Mouse (Mus musculus) hindbrain, embryonic 13.5 days (tissue): Measurements from ENCODE around the gene Npdc1. TPM values are rescaled to one million over a fixed set of nuclear protein-coding genes. Genes with fewer than 3 reads are reported as not detected.

ENCODE experiments used
- ATAC-seq: fragments of 200-750 bp; cut with Nextera tagmentation; 2 replicates; pipeline ENCODE4 v1.8.0; 2017; ENCODE audit warnings: moderate TSS enrichment; ENCODE audit not compliant: low FRiP score
- H3K27ac ChIP-seq: fragments of 300-500 bp; sonication (generic); 2 replicates; pipeline ENCODE4 v1.5.1; 2015; ENCODE audit warnings: inconsistent platforms, mild to moderate bottlenecking, moderate library complexity
- H3K27me3 ChIP-seq: fragments of 300-500 bp; sonication (generic); 2 replicates; pipeline ENCODE4 v1.6.1; 2015; ENCODE audit warnings: mild to moderate bottlenecking, inconsistent platforms
- H3K36me3 ChIP-seq: fragments of 300-500 bp; sonication (generic); 2 replicates; pipeline ENCODE4 v1.6.1; 2015; ENCODE audit warnings: mild to moderate bottlenecking, inconsistent platforms
- H3K4me1 ChIP-seq: fragments of 300-500 bp; sonication (generic); replicated peaks from 2 replicates; pipeline ENCODE4 v1.6.1; 2015; ENCODE audit warnings: inconsistent platforms
- H3K4me2 ChIP-seq: fragments of 300-500 bp; sonication (generic); 2 replicates; pipeline ENCODE4 v1.6.1; 2015; ENCODE audit warnings: inconsistent platforms, mild to moderate bottlenecking, moderate library complexity
- H3K4me3 ChIP-seq: fragments of 300-500 bp; sonication (generic); 2 replicates; pipeline ENCODE4 v1.5.1; 2015; ENCODE audit warnings: mild to moderate bottlenecking, inconsistent platforms
- H3K9ac ChIP-seq: fragments of 300-500 bp; sonication (generic); 2 replicates; pipeline ENCODE4 v1.6.1; 2015; ENCODE audit warnings: mild to moderate bottlenecking, inconsistent platforms
- H3K9me3 ChIP-seq: fragments of 300-500 bp; sonication (generic); 2 replicates; pipeline ENCODE4 v1.6.1; 2016; ENCODE audit warnings: inconsistent platforms
- WGBS: fragments of 180-500 bp; shearing (Covaris S2); methylation state at CpG from one replicate; pipeline ENCODE4 v1.1.7; 2015; 5-methylcytosine and 5-hydroxymethylcytosine counted together
- polyA plus RNA-seq: library from polyadenylated mRNA; unstranded; fragments of >200 nt; fragmentation: Nextera tagmentation; extraction: Ambion mirVana; gene quantifications from 2 replicates; pipeline ENCODE4 v1.2.1, GENCODE M21; 2015

The Npdc1 gene
- polyA plus RNA-seq, 1 experiment from 2014 or later, result 411 TPM

- 52% methylated on average over 27 of the region's 27 CpGs for WGBS
- no peak for ATAC-seq
Observed at GRCm38 (mm10) chr2:25425481-25425880, 26.3 kb downstream of the Npdc1 start.

DNA sequence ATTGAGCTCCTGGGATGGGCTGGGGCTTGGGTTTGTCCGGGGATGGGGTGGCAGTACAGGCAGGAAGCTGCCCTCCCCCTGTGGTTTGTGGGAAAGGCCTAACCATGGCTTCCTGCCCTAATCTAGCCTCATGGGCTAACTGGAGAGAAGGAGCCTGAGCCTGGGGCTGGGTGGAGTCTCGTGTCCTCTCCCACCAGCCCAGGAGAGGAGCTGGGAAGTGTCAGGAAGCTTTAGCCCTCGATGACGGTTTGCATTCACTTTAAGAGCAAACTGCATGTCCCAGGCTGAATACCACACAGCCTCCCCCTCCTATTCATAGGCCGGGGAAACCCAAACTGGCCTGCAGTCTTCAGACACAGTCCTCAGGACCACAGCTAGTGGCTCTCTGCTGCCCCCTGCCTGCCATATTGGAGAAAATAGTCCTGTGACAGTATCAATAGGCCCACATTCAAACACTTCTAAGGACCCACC lies 27.6 kb downstream of the Npdc1 start:
- Histone ChIP-seq H3K27me3 (peaks cover 46% of the 10 kb centered on the region), H3K9me3 (no peaks in the 10 kb centered on the region), H3K4me1 (peaks cover 33% of the 10 kb centered on the region), H3K4me3 (no peak overlapping the region), H3K36me3 (no peaks in the 10 kb centered on the region), H3K9ac (no peak overlapping the region), H3K4me2 (no peak overlapping the region), H3K27ac (no peak overlapping the region; the same call in 1 of the 2 replicates)
- WGBS, result 30% methylated on average over 5 of the region's 5 CpGs
- ATAC-seq, result no peak

More at GRCm38 (mm10) chr2:25425481-25425880, 26.3 kb downstream of the Npdc1 start:
- peaks cover 46% of the 10 kb centered on the region for H3K27me3 ChIP-seq
- H3K4me3 ChIP-seq, result no peak overlapping the region
- H3K27ac ChIP-seq, result no peak overlapping the region
- no peak overlapping the region for H3K4me2 ChIP-seq
- no peaks in the 10 kb centered on the region for H3K36me3 ChIP-seq
- no peak overlapping the region for H3K9ac ChIP-seq
- peaks cover 21% of the 10 kb centered on the region for H3K4me1 ChIP-seq
- H3K9me3 ChIP-seq, result no peaks in the 10 kb centered on the region

GRCm38 (mm10) chr2:25427256-25427655 lies 28.1 kb downstream of the Npdc1 start:
- WGBS, result 91% methylated on average over 5 of the region's 5 CpGs
- Histone ChIP-seq H3K27ac (no peak overlapping the region; the same call in 1 of the 2 replicates), H3K36me3 (no peaks in the 10 kb centered on the region), H3K9me3 (no peaks in the 10 kb centered on the region), H3K4me2 (no peak overlapping the region), H3K4me3 (no peak overlapping the region), H3K4me1 (peaks cover 38% of the 10 kb centered on the region), H3K9ac (no peak overlapping the region), H3K27me3 (peaks cover 46% of the 10 kb centered on the region)
- ATAC-seq, result no peak

- Histone ChIP-seq H3K36me3 (peaks cover 9% of the 10 kb centered on the region), H3K27ac (peak within 1 kb of the TSS; percentile 93), H3K9me3 (no peaks in the 10 kb centered on the region), H3K4me3 (peak within 1 kb of the TSS; percentile 76), H3K4me1 (peaks cover 39% of the 10 kb centered on the region), H3K27me3 (peaks cover 34% of the 10 kb centered on the region), H3K4me2 (peak within 1 kb of the TSS; percentile 85), H3K9ac (peak within 1 kb of the TSS; percentile 88)
- WGBS, result under 1% methylated on average over 83 of the region's 89 CpGs
- ATAC-seq, result peak; percentile 89
Observed at GRCm38 (mm10) chr2:25428442-25429236, 29.5 kb downstream of the Npdc1 start, which contains the start of gene Abca2. Gene Abca2 (plus strand): TSS chr2:25428703.

GRCm38 (mm10) chr2:25429435-25430180 lies 30.5 kb downstream of the Npdc1 start:
- WGBS, result 76% methylated on average over 5 of the region's 5 CpGs

DNA sequence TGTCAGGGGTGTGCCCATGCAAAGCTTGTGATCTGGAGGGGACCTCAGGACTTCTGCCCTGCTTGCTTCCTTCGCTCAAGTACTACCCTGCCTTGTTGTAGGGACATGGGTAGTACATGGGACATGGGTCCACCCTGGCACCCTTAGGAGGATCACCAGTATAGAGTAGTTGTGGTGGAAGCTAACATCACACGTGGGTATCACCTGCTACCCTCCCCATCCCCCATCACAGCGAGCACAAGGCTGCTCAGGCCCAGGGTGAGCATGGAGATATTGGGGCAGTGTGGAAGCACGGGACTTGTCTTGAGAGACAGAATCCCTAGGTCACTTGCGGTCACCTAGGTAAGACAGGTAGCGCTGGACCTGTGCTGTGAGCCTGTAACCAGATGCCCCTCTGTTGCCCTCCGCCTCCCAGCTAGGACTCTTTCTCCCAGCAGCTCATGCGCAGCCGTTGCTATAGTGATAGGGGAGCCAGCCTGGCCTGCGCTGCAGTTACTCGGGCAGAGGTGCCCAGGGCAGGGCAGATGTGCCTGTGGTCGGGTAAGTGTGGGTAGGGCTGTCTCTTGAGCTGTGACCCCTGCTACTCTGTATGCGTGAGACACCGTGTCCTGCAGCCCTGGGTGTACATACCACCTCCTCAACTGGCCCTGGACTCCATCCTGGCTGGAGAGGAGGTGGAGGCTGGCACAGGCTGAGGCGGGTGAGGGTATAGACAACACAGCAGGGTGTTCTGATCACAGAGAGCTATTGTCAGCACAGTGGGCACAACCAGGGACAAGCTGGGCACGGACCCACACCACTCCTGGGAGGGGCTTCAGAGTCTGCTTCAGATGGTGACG lies 31.5 kb downstream of the Npdc1 start:
- H3K4me1 ChIP-seq, result peaks cover 36% of the 10 kb centered on the region
- ATAC-seq, result no peak
- peak overlapping the region; percentile 88 for H3K9ac ChIP-seq
- peaks cover 16% of the 10 kb centered on the region for H3K27me3 ChIP-seq
- H3K4me2 ChIP-seq, result peak overlapping the region; percentile 85
- H3K9me3 ChIP-seq, result no peaks in the 10 kb centered on the region
- WGBS, result 55% methylated on average over 17 of the region's 17 CpGs
- H3K27ac ChIP-seq, result 0 out of 2 replicates have a peak overlapping the region, but pooled peaks have one; percentile 40
- H3K4me3 ChIP-seq, result peak overlapping the region; percentile 16
- H3K36me3 ChIP-seq, result peaks cover 28% of the 10 kb centered on the region

More at GRCm38 (mm10) chr2:25429435-25430180, 30.5 kb downstream of the Npdc1 start:
- ATAC-seq, result no peak
- Histone ChIP-seq H3K4me1 (peaks cover 39% of the 10 kb centered on the region), H3K9ac (peak overlapping the region; percentile 88), H3K36me3 (peaks cover 18% of the 10 kb centered on the region), H3K9me3 (no peaks in the 10 kb centered on the region), H3K4me3 (peak overlapping the region; percentile 76), H3K27me3 (peaks cover 26% of the 10 kb centered on the region), H3K4me2 (peak overlapping the region; percentile 85), H3K27ac (peak overlapping the region; percentile 3)

DNA sequence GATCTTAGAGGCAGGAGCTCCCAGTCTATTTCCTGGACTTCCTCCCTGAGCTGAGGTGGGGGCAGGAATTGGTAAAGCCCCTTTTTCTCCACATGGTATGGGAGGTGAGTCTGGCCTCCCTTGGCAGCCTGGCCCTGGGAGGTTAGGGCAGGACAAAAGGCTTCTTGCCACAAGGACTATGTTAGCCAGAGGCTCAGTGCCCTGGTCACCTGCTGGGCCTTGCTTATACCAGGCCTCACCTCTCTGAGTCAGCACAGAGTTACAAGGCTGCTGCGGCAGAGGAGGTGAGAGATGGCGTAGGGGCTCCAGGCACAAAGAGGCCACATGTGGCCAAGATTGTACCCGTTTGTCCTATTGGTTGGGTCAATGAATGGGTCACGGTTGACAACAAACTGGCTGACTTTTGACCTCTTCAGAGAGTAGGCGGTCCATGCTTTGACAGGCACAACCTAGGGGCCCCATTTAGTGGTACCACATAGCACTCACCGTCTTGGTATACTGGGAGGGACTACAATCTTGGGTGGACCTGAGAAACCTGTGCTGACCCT lies 32.2 kb downstream of the Npdc1 start:
- Histone ChIP-seq H3K4me3 (no peak overlapping the region), H3K9ac (peak overlapping the region; percentile 88), H3K9me3 (no peaks in the 10 kb centered on the region), H3K4me2 (peak overlapping the region; percentile 85), H3K27ac (0 out of 2 replicates have a peak overlapping the region, but pooled peaks have one; percentile 40), H3K4me1 (peaks cover 34% of the 10 kb centered on the region), H3K36me3 (peaks cover 36% of the 10 kb centered on the region), H3K27me3 (peaks cover 8% of the 10 kb centered on the region; the same call in 1 of the 2 replicates)
- 36% methylated on average over 6 of the region's 6 CpGs for WGBS
- ATAC-seq, result no peak

GRCm38 (mm10) chr2:25432326-25433098 lies 33.4 kb downstream of the Npdc1 start:
- Histone ChIP-seq H3K27me3 (0 out of 2 replicates have a peak, but pooled peaks cover 5% of the 10 kb centered on the region), H3K36me3 (peaks cover 47% of the 10 kb centered on the region), H3K4me1 (peaks cover 34% of the 10 kb centered on the region), H3K27ac (no peak overlapping the region), H3K9ac (peak overlapping the region; percentile 8; the same call in 1 of the 2 replicates), H3K4me3 (no peak overlapping the region), H3K4me2 (no peak overlapping the region), H3K9me3 (no peaks in the 10 kb centered on the region)
- no peak for ATAC-seq
- WGBS, result 85% methylated on average over 11 of the region's 11 CpGs

GRCm38 (mm10) chr2:25433101-25433500 lies 34.0 kb downstream of the Npdc1 start:
- WGBS, result 91% methylated on average over 17 of the region's 17 CpGs
- H3K36me3 ChIP-seq, result peaks cover 53% of the 10 kb centered on the region
- H3K4me3 ChIP-seq, result no peak overlapping the region

GRCm38 (mm10) chr2:25434292-25434691 lies 35.1 kb downstream of the Npdc1 start:
- no peak overlapping the region for H3K4me3 ChIP-seq
- no peaks in the 10 kb centered on the region for H3K9me3 ChIP-seq
- no peak overlapping the region for H3K9ac ChIP-seq
- no peak overlapping the region for H3K27ac ChIP-seq
- 0 out of 2 replicates have a peak, but pooled peaks cover 5% of the 10 kb centered on the region for H3K27me3 ChIP-seq
- no peak for ATAC-seq
- H3K36me3 ChIP-seq, result peaks cover 65% of the 10 kb centered on the region
- H3K4me2 ChIP-seq, result no peak overlapping the region
- 91% methylated on average over 8 of the region's 8 CpGs for WGBS
- peaks cover 30% of the 10 kb centered on the region for H3K4me1 ChIP-seq

More at GRCm38 (mm10) chr2:25433101-25433500, 34.0 kb downstream of the Npdc1 start:
- Histone ChIP-seq H3K4me2 (no peak overlapping the region), H3K27me3 (0 out of 2 replicates have a peak, but pooled peaks cover 5% of the 10 kb centered on the region), H3K4me1 (peaks cover 34% of the 10 kb centered on the region), H3K9ac (no peak overlapping the region), H3K9me3 (no peaks in the 10 kb centered on the region), H3K27ac (no peak overlapping the region)
- no peak for ATAC-seq
